Mouse (Mus musculus) left cerebral cortex, postnatal 25 days (tissue): ENCODE data around the gene Olfr655. TPM values are rescaled to one million over a fixed set of nuclear protein-coding genes. Genes with fewer than 3 reads are reported as not detected.
A peak's percentile ranks its signal among the peaks of the same experiment; 100 is the strongest.

Source experiments
- DNase-seq, 2 experiments: peaks; one replicate each; pipeline ENCODE4 v3.0.0; 2022; ENCODE audit warnings: low spot score in 2 of 2, mixed read lengths in 1 of 2
- intact Hi-C: fragments of 180-260 bp; cut with DNase I; formaldehyde crosslinking; loops from one replicate; pipeline ENCODE4 v1.15.1; 2025
- total RNA-seq, 2 experiments: library from RNA; stranded (reverse); gene quantifications; 2 replicates each; pipeline ENCODE4 v1.2.3; 2021

Gene Olfr655
- total RNA-seq: not detected

DNA sequence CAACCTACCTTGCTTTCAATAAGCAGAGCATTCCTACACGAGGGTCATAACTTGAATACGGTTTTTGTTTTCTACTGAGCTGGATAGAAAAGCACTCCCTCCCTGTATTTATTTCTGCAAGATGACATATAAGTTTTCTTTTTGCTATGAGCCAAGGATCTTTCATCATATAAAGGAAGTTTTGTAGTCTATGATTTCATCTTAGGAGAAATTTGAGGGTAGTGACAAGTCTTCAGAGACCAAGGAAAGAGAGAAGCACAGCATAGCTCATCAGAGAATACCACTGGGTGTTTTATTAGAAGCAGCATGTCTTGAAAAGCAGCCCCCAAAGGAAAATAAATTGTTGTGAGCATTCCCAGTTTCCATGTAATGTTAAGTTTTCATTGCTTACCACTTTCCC lies at the start of gene Olfr655:
TSS of gene Olfr655 (minus strand) at position 101 of the 400 bp plus-strand sequence.
- no peak for DNase-seq
- intact Hi-C loops: no loop called here

DNA sequence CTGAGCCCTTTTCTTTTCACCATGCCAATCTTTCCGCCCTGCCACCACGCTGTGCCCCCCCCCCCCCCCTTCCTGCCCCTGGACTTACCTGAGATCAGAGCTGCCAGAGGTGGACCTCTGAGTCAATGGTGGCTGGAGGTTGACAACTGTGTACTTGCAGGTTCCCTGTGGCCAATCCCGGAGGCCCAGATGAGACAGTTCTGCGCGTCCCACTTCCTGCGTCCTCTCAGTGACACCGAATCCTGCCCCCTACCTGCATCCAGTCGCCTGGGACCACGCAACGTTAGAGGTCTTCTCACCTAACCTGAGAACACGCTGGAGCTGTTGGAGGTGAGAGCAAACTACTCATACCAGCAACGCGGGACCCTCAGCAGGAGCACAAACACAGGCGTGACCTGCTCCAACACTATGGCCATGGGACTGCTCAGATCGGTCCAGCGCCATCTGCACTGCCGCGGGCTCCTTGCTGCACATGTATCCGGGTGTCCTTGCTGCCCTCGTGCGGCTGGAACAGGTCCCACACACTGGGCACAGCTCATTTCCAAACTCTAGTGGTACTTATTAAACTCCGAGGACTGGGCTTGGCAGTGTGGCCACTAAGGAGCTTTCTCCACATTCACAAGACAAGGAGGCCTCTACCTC lies 45.4 kb upstream of the Olfr655 start, which contains the start of gene Olfr658:
TSS of gene Olfr658 (minus strand) at position 465 of the 642 bp plus-strand sequence.
- intact Hi-C loops: no loop called here
- peak; percentile 6 to 9 for DNase-seq

DNA sequence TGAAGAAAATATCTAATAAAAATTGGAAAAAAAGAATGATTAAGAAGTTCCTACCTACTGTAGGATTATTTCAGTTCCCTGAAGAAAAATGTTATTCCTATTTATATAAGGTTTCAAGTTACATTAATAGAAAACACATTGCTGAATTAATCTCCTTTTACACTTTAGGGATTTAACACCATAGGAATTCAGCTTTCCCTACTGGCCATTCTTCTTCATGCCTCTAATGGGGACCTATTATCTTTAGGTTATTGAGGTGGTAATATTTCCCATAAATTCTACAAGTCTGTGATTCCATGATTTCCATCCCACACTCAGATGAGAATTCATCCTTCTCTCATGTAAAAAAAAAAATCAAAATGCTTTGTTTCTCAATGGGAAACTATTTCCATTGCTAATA lies 22.9 kb upstream of the Olfr655 start, which contains the start of gene Olfr657:
TSS of gene Olfr657 (plus strand) at position 301 of the 400 bp plus-strand sequence.
- DNase-seq: no peak
- intact Hi-C loops: no loop called here

DNA sequence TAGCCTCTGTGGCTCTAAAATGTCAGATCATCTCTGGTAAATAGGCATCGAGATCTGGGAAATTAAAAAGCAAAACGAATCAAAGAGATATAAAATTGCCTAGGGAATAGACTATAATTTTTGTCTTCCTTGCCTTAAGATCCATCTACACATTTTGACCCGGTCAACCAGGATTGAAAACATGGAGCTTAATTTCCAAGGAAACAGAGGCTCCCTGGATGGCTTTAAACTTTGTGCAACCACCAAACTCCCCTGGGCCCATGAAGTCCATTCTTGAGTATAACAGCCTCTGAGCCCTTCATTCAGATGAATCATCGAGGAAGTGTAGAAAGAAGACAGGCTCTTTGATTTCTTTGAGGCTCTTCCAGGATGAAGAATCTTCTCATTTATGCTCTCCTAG lies 12.1 kb upstream of the Olfr655 start, which contains the start of gene Olfr656:
TSS of gene Olfr656 (plus strand) at position 301 of the 400 bp plus-strand sequence.
- intact Hi-C loops: no loop called here

DNA sequence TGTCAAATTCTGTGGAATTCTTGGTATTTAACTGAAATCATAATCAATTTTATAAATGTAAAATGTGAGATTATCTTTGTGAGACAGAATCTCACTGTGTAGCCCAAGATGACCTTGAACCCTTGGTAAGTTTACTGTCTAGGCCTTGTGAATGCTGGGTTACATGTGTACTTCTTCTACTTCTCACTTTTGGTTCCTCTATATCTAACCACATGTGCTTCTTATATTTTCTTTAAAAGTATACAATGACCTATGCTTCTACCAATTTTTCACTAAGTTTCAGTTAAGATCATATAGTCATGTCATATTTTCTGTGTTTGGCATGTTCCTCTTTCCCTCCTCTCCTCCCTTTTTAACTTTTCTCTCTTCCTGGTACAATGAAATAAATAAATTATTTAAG lies 3.1 kb upstream of the Olfr655 start:
- intact Hi-C loops: no loop called here

More for the DNA sequence above, 12.1 kb upstream of the Olfr655 start, which contains the start of gene Olfr656:
- no peak for DNase-seq

DNA sequence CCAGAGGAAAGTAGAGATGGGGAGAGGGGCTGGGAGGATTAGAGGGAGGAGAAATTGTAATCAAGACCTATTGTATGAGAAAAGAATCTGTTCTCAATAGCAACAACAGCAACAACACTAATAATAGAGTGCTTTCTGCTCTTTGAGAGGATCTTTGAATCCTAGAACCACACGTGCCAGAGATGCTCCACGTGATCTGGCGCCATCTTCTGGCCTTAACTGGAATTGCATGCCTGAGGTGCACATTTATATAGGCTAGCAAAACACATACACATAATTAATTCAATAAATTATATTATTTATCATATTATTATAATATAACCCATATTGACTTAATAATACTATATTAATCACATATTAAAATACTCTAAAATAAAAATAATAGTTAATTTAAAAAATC lies 1.6 kb upstream of the Olfr655 start:
- no peak for DNase-seq
- intact Hi-C loops: no loop called here

More for the DNA sequence above, 3.1 kb upstream of the Olfr655 start:
- DNase-seq: no peak

DNA sequence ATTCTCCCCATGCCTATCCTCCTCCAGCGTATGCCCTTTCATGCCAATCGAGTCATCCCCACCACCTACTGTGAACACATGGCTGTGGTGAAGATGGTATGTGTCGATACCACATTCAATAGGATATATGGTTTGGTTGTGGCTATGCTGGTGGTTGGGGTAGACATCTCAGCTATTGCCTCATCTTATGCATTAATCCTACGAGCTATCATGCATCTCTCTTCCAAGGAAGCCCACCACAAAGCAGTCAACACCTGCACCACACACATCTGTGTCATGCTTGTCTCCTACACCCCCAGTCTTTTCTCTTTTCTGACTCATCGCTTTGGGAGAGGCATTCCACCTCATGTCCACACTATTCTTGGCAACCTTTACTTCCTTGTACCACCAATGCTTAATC lies 13.3 kb downstream of the Olfr655 start:
- DNase-seq: no peak
- intact Hi-C loops: no loop called here

DNA sequence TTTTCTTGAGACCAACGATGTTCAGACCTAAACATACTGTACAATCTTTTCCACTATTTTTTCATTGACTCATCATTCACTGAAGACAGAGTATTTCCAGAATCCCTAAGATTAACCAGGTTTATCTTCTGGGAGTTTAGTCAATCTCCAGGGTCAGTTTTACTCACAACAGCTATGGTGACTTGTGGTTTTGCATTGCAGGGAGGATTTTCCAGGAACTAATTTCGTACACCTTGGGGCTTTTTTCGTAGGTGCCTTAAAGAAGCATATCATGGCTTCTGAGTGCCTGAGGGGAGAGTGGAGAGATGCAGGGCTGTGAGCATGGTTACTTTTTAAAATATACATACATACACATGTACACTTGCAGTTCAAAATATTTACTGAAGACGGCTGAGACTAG lies 14.9 kb downstream of the Olfr655 start, which contains the start of gene Olfr654:
TSS of gene Olfr654 (plus strand) at position 301 of the 400 bp plus-strand sequence.
- DNase-seq: no peak
- intact Hi-C loops: no loop called here

DNA sequence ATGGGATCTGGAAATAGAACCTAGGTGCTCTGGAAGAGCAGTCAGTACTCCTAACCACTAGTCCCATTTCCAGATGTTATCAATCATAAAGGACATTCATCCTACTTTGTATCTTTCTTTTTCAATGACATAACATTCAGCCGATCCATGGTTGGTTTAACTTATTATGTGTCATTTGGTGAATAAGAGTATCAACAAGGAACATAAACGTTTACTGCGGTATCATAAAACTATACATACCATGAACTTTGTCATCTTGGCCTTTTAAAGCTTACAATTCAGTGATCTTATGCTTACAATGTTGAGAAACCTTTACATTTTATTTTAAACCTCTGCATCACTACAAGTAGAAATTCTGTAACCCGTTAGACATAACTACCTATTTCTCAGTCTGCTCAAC lies 20.1 kb downstream of the Olfr655 start:
- intact Hi-C loops: no loop called here
- no peak for DNase-seq

DNA sequence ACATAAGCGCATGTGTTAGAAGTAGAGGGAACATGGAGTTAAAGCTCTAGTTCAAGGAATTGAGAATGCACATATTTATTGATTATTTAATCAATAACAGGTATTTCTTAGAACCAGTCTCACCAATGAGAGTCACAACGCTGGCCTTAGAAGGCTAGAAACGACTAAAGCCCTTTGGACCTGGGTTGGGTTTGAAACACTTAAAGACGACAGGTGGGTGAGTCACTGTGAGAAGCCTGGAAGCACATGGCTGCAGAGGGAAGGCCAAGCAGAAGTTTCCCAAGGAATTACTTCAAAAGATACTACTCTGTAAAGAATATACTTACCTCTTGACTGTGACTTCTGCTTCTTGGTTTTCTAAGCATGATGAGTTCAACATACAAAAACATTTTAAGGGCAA lies 20.7 kb downstream of the Olfr655 start:
- intact Hi-C loops: no loop called here
- DNase-seq: no peak

DNA sequence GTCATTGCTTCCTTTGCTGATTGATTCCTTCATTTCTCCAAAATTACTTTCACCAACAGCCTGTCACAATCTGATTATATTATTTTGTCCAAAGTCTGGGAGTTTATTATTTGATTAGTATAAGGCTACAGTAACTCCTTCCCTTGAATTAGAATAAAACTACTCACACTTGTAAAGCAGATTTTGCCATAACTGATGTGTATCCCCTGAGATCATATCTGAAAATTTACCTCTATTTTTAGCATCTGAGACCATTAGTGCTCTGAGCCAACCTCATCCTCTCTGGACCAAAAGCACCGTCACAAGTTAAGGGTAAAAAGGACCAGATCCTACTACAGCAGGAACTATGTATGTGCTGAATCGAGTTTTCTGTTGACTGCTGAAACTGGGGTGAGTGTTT lies 24.6 kb downstream of the Olfr655 start, which contains the start of gene Olfr653:
TSS of gene Olfr653 (plus strand) at position 301 of the 400 bp plus-strand sequence.
- intact Hi-C loops: no loop called here
- no peak for DNase-seq

DNA sequence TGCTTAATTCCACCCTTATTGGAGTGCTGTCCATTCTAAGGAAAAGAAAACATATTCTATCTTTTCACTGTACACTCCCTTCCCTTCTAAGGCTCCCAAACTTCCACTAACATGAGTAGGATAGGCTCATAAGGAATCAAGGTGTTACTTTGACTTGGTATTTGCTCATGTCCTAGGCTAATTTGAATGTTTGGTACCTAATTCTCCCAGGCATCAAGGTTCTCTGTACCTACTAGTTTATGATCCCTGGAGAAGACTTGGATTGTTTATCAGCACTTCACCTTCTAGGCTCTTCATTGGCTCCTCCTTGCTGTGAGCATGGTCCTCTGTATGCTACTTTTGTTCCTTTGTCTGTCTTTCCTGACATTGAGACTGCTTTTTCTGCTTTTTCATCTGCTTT lies 41.0 kb downstream of the Olfr655 start, which contains the start of gene Olfr652:
TSS of gene Olfr652 (plus strand) at position 301 of the 400 bp plus-strand sequence.
- intact Hi-C loops: no loop called here

DNA sequence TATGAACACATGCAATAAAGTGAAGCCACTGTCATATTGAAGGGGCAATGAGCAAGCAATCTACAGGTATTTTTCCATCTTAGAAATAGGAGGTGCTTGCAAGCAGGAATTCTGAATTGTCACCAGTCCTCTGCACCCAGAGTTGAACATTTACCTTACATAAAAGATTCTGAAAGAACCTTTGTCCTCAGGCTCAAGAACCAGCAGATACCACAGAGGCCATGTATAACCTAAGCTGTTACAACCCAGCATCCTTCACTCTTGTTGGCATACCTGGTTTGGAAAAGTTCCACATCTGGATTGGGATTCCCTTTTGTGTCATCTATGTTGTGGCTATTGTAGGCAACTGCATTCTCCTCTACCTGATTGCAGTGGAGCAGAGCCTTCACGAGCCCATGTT lies 48.9 kb downstream of the Olfr655 start:
- intact Hi-C loops: no loop called here
- DNase-seq: no peak

More for the DNA sequence above, 41.0 kb downstream of the Olfr655 start, which contains the start of gene Olfr652:
- no peak for DNase-seq

DNA sequence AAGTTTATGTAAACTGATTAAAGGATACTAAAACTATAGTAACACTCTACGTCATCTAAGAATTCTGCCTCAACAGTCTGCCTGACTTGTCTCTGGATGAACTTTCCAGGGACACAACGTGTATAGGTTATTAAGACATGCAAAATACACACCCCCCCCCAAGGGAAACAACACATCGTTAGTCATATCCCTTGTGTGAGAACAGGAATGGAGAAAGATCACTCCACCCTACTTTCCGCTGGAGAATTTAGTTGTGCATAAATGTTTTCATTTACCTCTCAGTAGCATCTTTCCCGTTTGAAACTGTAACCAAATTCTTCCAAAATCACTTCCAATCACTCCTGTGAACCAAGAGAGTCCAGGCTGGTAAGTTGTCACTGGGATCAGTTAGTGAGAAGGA lies 51.7 kb downstream of the Olfr655 start, which contains the start of gene Olfr651:
TSS of gene Olfr651 (plus strand) at position 301 of the 400 bp plus-strand sequence.
- DNase-seq: no peak
- intact Hi-C loops: no loop called here

Other genes with a start within 250 kb of the Olfr655 start
- gene Trim12c, start 248.4 kb downstream of the Olfr655 start, total RNA-seq: 1 to 10 TPM in 1 of 2 experiments, under 1 TPM in 1; 0.94 to 1.5 TPM
- not detected for gene Trim30b, start 231.9 kb downstream of the Olfr655 start, total RNA-seq
- not detected for gene Trim30c, start 200.9 kb downstream of the Olfr655 start, total RNA-seq
- 1 to 10 TPM in 1 of 2 experiments, under 1 TPM in 1; 0.82 to 1.3 TPM for gene Trim30a, start 136.6 kb downstream of the Olfr655 start, total RNA-seq
- under 1 TPM in 1 of 2 experiments, not detected in 1; 0.27 TPM for gene Trim30d, start 93.9 kb downstream of the Olfr655 start, total RNA-seq
- gene Olfr651, start 51.6 kb downstream of the Olfr655 start, total RNA-seq: not detected
- gene Olfr652, start 40.9 kb downstream of the Olfr655 start, total RNA-seq: not detected
- not detected for gene Olfr653, start 24.5 kb downstream of the Olfr655 start, total RNA-seq
- gene Olfr654, start 14.8 kb downstream of the Olfr655 start, total RNA-seq: not detected
- gene Olfr656, start 12.2 kb upstream of the Olfr655 start, total RNA-seq: not detected
- gene Olfr657, start 23.0 kb upstream of the Olfr655 start, total RNA-seq: not detected
- not detected for gene Olfr658, start 45.5 kb upstream of the Olfr655 start, total RNA-seq
- not detected for gene Olfr659, start 65.0 kb upstream of the Olfr655 start, total RNA-seq
- not detected for gene Olfr661, start 84.7 kb upstream of the Olfr655 start, total RNA-seq
- not detected for gene Usp17le, start 175.7 kb upstream of the Olfr655 start, total RNA-seq
- gene Usp17lb, start 240.8 kb upstream of the Olfr655 start, total RNA-seq: not detected